Mouse (Mus musculus): ENCODE results near the gene Ctla4.

The Ctla4 gene

GRCm38 (mm10) chr1:60886981-60887380 is at the start of gene Ctla4:
TSS of gene Ctla4 (plus strand) at chr1:60887000.
- no peak for DNase-seq

GRCm38 (mm10) chr1:60839161-60839560 is 47.6 kb upstream of the Ctla4 start:
- no peak for DNase-seq

DNA sequence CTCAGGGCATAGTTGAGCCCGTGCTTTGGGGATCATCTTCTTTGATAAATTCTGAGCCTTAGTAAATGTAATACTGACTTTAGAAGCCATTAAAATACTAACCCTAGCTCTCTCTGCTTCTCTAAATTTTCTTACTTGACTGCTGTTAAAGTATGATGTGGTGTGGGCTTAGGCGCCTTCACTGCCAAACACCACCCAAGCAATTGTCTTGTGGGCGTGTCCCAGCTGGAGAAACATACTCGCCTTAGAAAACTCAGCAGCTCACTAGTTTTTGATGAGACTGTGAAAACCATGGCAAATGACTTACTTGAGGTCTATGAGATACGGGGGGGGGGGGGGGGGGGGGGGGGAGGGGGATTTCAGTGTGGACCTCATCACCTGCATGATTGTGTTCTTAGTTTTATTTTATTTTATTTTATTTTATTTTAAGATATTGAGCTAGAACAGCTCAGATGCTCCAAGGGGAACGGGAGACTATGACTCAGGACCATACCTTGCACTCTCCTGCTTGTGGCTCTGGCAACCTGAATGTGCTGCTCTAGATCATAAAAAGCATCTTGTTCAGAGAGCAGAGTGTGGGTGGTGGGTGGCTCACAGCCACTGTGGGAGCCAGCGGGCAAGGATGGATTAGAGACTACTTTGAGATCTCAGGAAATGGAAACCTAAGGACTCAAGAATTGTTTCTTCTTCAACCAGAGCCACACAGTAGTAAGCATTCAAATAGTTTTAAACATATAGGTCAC is 41.3 kb upstream of the Ctla4 start:
- no peak for DNase-seq

DNA sequence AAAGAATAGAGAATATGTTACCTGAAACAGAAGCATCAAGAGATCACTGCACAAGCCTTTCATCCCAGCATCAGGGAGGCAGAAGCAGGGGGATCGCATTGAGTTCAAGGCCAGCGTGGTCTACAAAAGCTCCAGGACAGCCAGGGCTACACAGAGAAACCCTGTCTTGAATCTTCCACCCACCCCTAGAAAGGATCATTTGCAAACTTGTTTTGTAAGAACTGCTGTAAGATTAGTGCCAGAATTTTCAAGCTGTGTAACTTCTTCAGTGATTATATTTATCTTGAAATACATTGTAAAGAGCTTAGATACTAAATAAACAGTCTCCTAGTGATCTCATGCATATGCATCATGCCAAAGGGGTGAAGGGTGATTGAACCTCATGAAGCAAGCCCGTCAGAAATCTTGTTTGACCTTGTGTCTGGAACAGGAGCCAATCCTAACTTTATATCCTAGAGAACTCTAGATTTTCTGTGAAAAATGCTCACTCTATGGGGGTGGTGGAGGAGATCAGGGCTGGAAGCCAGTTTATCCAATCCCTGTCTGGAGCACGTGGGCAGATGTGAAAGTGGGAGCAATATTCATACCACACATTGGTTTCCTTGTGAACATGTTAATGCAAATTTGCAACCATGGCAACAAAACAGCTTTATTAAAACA is 40.1 kb upstream of the Ctla4 start:
- no peak for DNase-seq

- no peak for DNase-seq
These were observed 37.7 kb upstream of the Ctla4 start for GRCm38 (mm10) chr1:60849112-60849511.

- DNase-seq: no peak
These were observed 37.0 kb upstream of the Ctla4 start for GRCm38 (mm10) chr1:60849816-60850215.

DNA sequence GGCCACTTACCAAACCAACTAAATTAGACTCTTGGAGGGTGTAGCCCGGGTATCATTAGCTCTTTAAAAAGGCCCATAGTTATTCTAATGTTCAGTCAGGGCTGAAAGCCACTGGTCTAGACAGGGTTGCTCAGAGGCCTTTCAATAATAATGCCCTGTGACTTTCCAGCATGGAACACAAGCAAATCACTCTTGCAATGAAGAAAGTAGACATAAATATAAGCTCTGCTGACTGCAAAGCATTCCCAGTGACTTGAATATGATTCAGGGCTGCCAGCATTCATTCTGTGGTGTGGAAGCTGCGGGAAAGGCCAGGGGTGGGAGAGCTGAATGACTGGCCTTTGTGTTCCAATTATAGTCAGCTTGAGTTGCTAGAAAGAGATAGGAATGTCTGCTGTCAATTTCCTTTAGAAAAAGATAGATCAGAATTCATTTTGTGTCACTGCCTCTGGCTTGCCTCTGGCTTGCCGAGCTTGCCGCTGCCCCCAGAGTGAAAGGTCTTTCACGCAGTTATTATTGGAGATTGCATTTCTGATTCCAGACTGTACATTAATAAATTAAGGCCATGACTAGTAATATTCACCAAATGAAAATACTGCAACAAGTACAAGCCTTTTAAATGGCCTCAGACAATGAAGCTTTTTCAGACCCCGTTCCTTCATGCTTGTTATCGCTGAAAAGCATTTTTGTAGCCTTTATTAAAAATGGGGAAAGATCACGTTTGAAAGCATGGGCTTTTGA is 35.6 kb upstream of the Ctla4 start:
- DNase-seq: no peak

DNA sequence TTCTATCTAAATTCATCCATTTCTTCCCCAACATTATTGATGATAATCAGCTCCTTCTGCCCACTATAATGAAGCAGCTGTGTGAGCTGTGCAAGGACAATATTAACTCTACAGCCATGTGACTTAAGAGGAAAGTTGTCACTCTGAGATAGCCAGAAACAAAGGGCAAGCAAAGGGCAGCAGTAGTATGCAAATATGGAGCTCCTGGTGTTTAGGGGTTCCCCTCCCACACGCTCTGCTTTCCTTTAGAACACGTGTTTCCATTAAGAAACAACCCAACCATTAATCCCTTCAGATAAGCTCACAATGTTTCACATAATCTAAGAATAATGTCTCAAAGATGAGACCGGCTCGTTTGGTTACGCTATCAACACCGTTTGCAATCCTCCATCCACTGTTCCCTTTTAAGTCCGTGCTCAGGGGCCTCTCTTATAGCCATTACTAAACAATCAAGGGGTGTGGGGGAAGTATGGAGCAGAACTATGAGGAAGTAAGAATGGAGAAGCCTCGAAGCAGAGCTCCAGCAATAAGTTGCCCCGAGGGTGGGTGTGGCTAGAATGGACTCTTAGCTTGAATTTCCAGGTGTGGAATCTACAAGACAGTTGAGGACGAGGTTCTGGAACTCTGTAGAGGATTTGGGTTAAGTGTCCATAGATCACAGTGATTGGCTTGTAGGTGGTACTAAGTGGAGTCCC is 34.6 kb upstream of the Ctla4 start:
- DNase-seq: no peak

DNA sequence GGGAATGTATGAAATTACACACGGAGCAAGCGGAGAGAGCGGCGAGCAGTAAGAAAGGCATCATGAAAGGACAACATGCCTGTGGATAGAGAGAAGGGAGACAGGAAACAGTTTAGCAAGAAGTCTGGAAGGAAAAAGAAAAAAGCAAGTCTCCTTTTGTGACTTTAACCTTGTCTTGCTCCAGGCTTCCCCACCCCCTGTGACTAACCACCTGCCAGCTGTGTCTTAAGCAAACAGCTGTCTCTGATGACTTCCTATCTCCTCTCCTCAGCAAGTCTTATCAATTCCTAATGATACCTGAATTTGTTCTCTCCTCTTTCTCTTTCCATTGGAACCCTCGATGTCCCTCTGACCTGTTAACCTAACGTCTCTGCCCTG is 34.0 kb upstream of the Ctla4 start:
- DNase-seq: no peak

DNA sequence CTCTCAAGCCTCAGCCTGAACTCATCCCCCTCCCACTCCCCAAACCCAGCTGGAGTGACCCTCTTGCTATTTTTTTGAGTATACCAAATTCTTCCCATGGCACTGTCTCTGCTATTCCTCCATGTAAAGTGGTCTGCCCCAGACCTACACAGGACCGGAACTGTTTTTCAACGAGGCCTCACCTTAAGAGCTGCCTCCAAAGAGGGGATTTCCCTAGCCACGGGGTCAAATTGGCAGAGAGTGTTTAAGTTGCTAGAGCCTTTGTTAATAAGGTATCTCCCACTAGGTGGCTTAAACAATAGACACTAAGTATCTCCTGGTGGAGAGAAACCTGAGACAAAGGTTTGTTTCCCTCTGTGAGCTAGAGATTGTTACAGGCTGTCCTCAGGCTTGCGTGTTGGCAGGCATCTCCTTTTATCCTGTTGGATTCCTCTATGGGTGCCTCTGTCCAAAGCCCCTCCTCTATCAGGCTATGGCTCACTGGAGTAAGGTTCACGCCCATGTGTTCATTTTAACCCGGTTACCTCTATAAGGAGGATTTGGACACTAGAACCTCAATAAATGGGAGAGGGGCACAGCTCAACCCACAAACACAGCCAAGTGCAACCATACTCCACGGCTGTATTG is 33.4 kb upstream of the Ctla4 start:
- no peak for DNase-seq

- no peak for DNase-seq
These were observed 32.8 kb upstream of the Ctla4 start for GRCm38 (mm10) chr1:60853991-60854390.

GRCm38 (mm10) chr1:60857351-60858220 is 29.2 kb upstream of the Ctla4 start:
- no peak for DNase-seq

- DNase-seq: no peak
These were observed 27.6 kb upstream of the Ctla4 start for GRCm38 (mm10) chr1:60859159-60859558.

GRCm38 (mm10) chr1:60859842-60860241 is 27.0 kb upstream of the Ctla4 start:
- DNase-seq: no peak

GRCm38 (mm10) chr1:60860357-60860946 is 26.3 kb upstream of the Ctla4 start:
- peak; percentile 24 to 30 for DNase-seq

GRCm38 (mm10) chr1:60860955-60861354 is 25.8 kb upstream of the Ctla4 start:
- DNase-seq: peak in 1 of 2 experiments; percentile 9

GRCm38 (mm10) chr1:60861431-60861830 is 25.4 kb upstream of the Ctla4 start:
- no peak for DNase-seq

DNA sequence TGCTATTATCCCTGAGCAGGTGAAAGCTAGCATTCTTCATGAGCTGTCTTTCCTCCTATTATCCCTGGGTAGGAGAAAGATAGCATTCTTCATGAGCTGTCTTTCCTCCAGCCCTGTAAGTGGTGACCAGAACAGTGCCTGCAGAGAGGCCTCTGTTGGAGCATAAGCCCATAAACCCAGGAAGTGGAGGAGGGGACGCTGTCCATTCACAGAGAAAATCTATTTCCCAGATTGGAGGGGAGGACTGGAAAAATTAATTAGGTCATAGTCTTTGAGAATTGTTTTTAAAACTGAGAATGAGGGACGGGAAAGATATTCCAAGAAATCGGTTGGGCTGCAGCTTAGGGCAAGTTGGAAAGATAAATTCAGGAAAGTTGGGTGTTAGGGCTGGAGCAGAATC is 24.3 kb upstream of the Ctla4 start:
- DNase-seq: no peak

DNA sequence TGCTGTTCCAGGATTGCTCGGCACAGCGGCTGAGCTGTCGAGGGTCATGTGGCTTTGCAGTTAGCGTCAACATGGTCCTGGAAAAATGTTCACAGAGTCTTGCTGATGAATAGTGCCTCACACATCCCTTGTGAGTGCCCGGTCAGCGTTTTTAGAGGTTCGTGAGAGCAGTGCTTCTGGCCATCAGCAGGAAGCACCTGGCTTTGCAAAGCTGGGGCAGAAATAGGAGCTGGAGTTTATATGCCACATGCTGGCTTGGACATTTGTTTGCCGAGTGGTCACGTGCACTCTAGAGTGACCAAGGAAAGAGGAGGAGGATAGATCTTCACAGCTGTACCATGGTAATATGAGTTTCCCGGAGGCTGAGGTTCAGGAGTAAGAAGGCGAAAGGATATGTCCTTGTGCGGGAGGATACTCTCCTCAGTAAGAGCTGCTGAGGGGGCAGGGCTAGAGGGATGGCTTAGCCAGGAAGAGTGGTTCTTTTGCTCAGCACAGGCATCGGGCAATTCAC is 23.8 kb upstream of the Ctla4 start:
- DNase-seq: no peak

DNA sequence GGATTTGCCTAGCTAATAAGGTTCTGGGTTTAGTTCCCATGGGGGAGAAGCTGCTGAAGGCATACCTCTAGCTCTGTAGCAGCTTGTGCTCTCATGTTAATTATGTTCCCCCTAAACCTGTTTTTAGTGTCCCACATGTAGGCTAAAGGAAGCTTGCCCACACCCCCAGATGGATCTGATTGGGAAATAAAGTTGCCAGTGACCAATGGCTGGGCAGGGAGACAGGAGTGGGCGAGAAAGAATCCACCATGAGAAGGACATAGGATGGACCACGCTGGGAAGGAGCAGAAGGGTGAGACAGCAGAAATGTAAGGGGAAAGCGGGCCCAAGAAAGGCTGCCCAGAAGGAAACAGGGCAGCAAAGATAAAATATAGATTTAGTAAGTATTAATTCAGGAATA is 23.1 kb upstream of the Ctla4 start:
- DNase-seq: no peak

GRCm38 (mm10) chr1:60865167-60865566 is 21.6 kb upstream of the Ctla4 start:
- no peak for DNase-seq
